In the genomic region with DNA sequence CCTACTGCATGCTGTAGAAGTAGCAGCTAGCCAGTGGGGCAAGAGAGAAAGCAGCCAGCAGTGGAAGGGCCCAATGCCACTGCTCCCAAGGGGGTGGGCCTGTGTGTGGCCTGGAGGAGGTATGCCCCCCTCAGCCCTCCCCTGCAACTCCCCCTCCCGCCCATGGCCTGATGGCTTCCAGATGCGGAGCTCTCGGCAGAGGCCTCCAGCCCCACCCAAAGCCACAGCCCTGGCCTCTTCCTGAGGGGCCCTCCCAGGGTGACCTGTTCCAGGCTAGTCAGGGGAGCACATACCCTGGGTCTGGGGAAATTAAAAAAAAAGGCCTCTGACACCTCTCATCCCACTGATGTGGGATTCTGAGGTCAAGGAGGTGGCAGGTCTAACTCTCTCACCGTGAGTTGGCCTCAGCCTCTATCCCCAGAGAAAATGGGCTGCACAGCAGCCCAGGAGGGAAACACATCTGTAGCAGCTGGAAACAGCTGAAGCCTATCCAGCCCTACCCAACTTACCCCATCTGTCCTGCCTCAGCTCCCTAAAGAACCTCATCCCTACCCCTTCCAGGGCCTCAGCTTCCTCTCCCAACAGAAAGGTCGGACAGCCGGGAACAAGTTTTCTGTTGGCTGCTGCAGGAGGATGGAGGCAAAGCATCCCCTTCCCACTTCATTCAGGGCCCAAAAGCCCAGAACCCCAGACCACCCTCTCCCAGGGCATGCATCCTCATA, we compare ENCODE assay signal across 8 mouse cellular contexts. TPM values are rescaled to one million over a fixed set of nuclear protein-coding genes. Genes with fewer than 3 reads are reported as not detected.
DNase-seq lines count a peak whose midpoint lies in the region.

No protein-coding gene starts in this region.

- peak overlapping the region; percentile 79 for H3K27ac ChIP-seq in heart, embryonic 10.5 days

- H3K4me3 ChIP-seq in heart, embryonic 10.5 days, result peak overlapping the region; percentile 31

- peaks cover 34% of the 10 kb centered on the region for H3K36me3 ChIP-seq in heart, embryonic 10.5 days

- H3K9me3 ChIP-seq in heart, embryonic 10.5 days, result no peaks in the 10 kb centered on the region

- no peaks in the 10 kb centered on the region for H3K27me3 ChIP-seq in heart, embryonic 10.5 days (ENCODE audit: insufficient read depth, poor library complexity, severe bottlenecking)

- WGBS in heart, embryonic 10.5 days, result 22% methylated on average over 6 of the region's 6 CpGs

- DNase-seq in kidney, postnatal 4 days, result peak; percentile 43 to 56
- DNase-seq in kidney, postnatal 10 days, result no peak
- peak; percentile 36 for DNase-seq in c-Kit-positive CD71-negative TER-119-negative erythroid progenitor cells, embryonic 14.5 days (ENCODE audit: low read depth)
- DNase-seq in heart, embryonic 10.5 days (ENCODE audit: low spot score), result peak; percentile 92
- peak; percentile 91 for DNase-seq in liver
- DNase-seq in right cerebral cortex, postnatal 14 days, result no peak
- DNase-seq in adrenal gland, adult 18-20 months (ENCODE audit: low spot score in 2 of 2), result no peak
- DNase-seq in cerebellum, adult 8-10 months, result no peak

- peaks cover 61% of the 10 kb centered on the region for H3K4me1 ChIP-seq in heart, embryonic 10.5 days

RNA-seq across cellular contexts. Expression of gene Tfap4, which starts 6.7 kb away (rescaled TPM):
- 9.5 and 17.5 TPM in 2 replicates for polyA plus RNA-seq in heart, embryonic 10.5 days (2016; fragmentation: Nextera tagmentation; extraction: Ambion mirVana)
- 1 to 10 TPM; 5.1 to 5.7 TPM for total RNA-seq in adrenal gland, adult 18-20 months (2021)

RNA-seq across cellular contexts. Expression of gene Srl, which starts 11.4 kb away (rescaled TPM):
- 87.3 and 201 TPM in 2 replicates for polyA plus RNA-seq in heart, embryonic 10.5 days (2016; fragmentation: Nextera tagmentation; extraction: Ambion mirVana)
- 1 to 10 TPM; 7.3 to 8.3 TPM for total RNA-seq in adrenal gland, adult 18-20 months (2021)

RNA-seq across cellular contexts. Expression of gene Glis2, which starts 41.5 kb away (rescaled TPM):
- polyA plus RNA-seq in heart, embryonic 10.5 days (2016; fragmentation: Nextera tagmentation; extraction: Ambion mirVana), result 13.9 and 20.7 TPM in 2 replicates
- total RNA-seq in adrenal gland, adult 18-20 months (2021), result 10 to 100 TPM; 11.3 to 11.5 TPM

Comparison
In these comparisons a context has a peak if more than half of its experiments do, and no peak if none do; other contexts are left out.
1. DNase-seq: peak in kidney, postnatal 4 days (2 of 2), c-Kit-positive CD71-negative TER-119-negative erythroid progenitor cells, embryonic 14.5 days (single experiment), heart, embryonic 10.5 days (single experiment) and liver (single experiment); none in kidney, postnatal 10 days (single experiment), right cerebral cortex, postnatal 14 days (single experiment), adrenal gland, adult 18-20 months (0 of 2) and cerebellum, adult 8-10 months (single experiment).